Mouse (Mus musculus) cortical plate, adult 2 months (tissue): ENCODE data around the gene Pithd1.

Experiments used
- CTCF ChIP-seq: fragments of 200-500 bp; IDR thresholded peaks from 2 replicates; pipeline ENCODE4 v1.5.1; 2011; ENCODE audit warnings: mild to moderate bottlenecking, control low read depth, low read length; ENCODE audit not compliant: insufficient read depth; ENCODE audit errors: extremely low read depth
- POLR2A ChIP-seq: fragments of 200-500 bp; IDR thresholded peaks from 2 replicates; pipeline ENCODE4 v1.6.1; 2011; ENCODE audit warnings: mild to moderate bottlenecking, low read length, control low read depth; ENCODE audit not compliant: insufficient read depth; ENCODE audit errors: extremely low read depth

DNA sequence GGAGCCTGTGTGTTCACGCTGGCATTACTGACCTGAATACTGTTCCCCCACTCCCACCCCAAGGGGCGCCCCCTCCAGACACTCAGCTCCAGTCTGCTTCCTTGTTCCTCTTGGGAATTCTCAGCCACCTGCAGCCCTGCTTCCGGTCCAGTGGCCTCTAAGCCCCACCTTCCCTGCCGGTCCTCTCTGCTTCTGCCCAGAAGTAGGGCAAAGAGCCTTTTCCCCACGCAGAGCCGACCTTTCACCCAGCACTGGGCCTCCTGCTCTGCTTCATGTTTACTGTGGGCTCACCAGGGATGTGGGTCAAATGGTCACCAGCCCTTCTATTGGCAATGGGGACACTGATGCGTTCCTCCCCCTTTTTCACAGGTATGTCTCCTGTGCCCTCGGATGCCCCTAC is 28.7 kb downstream of the Pithd1 start:
- TF ChIP-seq CTCF, result no peak
- TF ChIP-seq POLR2A, result no peak
